Mouse (Mus musculus) erythroblast, embryonic 14.5 days (primary cell): Measurements from ENCODE around the gene Bcas1.

Experiments used
- GATA1 ChIP-seq: IDR thresholded peaks from 2 replicates; pipeline ENCODE4 v1.6.1; 2012; ENCODE audit warnings: low read length, inconsistent platforms, mixed read lengths
- TAL1 ChIP-seq: IDR thresholded peaks from 3 replicates; pipeline ENCODE4 v1.6.1; 2012; ENCODE audit warnings: low read length, inconsistent platforms, mixed read lengths

GRCm38 (mm10) chr2:170400666-170401065 lies 27.0 kb downstream of the Bcas1 start:
- TF ChIP-seq GATA1 (no peak), TAL1 (no peak)
